Mouse (Mus musculus): ENCODE data around the gene Nf1. TPM values are rescaled to one million over a fixed set of nuclear protein-coding genes. Genes with fewer than 3 reads are reported as not detected.

Nf1 gene
- polyA plus RNA-seq, 1 experiment from 2014 or later, result 6.5 TPM

DNA sequence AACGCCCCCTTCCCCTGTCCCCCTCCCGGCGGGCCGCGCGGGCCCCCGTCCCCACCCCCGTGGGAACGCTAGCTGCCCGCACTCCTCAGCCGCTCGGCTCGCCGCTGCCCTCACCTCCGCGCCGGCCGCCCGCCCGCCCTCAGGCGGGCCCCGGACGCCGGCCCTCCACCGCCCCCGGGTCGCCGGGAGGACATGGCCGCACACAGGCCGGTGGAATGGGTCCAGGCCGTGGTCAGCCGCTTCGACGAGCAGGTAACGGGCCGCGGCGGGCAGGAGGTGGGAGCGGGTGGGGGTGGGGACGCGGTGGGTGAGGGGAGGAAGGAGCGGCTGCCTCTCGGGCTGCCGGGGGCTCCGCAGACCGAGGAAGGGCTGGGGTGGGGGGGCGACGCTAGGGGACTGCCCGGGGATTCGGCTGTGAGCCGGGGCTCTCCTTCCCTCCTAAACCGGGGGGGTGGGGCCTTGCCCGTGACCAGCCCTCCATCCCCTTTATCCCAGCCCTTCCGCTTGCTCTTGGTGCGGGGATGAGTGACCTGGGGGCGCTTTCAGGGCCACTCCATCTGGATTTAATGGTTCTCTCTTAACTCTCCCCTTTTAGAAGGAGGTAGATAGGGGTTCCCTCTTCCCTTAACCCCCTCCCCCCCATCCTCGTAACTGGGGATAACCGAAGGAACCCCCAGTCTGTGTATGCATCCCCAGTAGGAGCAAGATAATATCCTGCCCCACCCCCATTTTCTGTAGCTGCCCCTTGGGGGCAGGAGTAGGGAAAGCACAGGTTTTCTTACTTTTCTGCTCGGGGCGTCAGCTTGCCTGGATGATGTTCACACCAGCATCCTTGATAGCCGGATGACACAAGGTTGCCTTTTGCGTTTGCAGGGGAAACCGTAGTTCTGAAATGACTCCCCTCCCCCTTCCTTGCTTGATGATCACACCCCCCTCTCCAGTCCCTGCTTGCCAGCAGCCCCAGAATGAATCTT is 602 bp downstream of the Nf1 start:
- peaks cover 40% of the 10 kb centered on the region for H3K36me3 ChIP-seq
- H3K27me3 ChIP-seq (ENCODE audit: low read depth, poor library complexity, severe bottlenecking), result no peaks in the 10 kb centered on the region
- H3K9me3 ChIP-seq (replicated peaks), result no peaks in the 10 kb centered on the region
- WGBS, result 2% methylated on average over 52 of the region's 63 CpGs
- DNase-seq (ENCODE audit: low spot score), result peak; percentile 73
- peaks cover 18% of the 10 kb centered on the region for H3K4me1 ChIP-seq
- peak overlapping the region; percentile 96 for H3K4me3 ChIP-seq
- H3K27ac ChIP-seq, result peak overlapping the region; percentile 99

DNA sequence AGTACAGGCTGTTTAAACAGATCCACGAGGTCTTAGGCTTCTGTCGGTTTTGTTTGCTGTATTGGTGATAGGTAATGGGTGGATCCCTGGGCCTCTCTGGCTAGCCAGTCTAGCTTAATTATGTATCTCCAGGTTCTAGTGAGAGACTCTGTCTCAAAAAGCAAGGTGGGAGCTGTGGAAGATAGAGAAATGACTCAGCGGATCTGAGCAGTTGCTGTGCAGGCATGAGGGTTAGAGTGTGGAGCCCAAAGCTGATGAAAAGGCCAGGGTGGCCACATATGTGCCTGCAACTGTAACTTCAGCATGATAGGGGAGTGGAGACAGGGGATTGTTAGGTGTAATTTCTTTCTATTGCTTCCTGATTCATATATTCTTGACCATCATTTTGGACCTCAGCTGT is 17.5 kb downstream of the Nf1 start:
- Histone ChIP-seq H3K4me1 (no peaks in the 10 kb centered on the region), H3K9me3 (replicated peaks) (no peaks in the 10 kb centered on the region), H3K27ac (no peak overlapping the region), H3K4me3 (no peak overlapping the region), H3K36me3 (peaks cover 8% of the 10 kb centered on the region), H3K27me3 (ENCODE audit: low read depth, poor library complexity, severe bottlenecking) (no peaks in the 10 kb centered on the region)
- WGBS, result 84% methylated on average over 3 of the region's 3 CpGs
- no peak for DNase-seq (ENCODE audit: low spot score)

DNA sequence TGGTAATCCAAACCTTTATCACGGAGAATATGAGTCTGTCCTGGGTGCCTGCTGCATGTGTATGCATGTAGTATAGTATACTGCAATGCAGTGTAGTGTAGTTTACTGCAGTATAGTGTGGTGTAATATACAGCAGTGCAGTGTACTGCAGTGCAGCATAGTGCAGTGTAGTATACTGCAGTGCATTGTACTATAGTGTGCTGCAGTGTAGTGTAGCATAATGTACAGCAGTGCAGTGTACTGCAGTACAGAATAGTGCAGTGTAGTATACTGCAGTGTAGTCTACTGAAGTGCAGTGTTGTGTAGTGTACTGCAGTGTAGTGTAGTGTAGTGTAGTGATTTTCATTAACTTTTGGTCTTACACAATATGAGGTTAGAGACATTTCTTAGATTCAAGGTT is 17.9 kb downstream of the Nf1 start:
- H3K27ac ChIP-seq, result no peak overlapping the region
- no peaks in the 10 kb centered on the region for H3K27me3 ChIP-seq (ENCODE audit: low read depth, poor library complexity, severe bottlenecking)
- 98% methylated on average over 1 of the region's 1 CpGs for WGBS
- no peak overlapping the region for H3K4me3 ChIP-seq
- no peak for DNase-seq (ENCODE audit: low spot score)
- no peaks in the 10 kb centered on the region for H3K9me3 ChIP-seq (replicated peaks)
- H3K4me1 ChIP-seq, result no peaks in the 10 kb centered on the region
- peaks cover 8% of the 10 kb centered on the region for H3K36me3 ChIP-seq

DNA sequence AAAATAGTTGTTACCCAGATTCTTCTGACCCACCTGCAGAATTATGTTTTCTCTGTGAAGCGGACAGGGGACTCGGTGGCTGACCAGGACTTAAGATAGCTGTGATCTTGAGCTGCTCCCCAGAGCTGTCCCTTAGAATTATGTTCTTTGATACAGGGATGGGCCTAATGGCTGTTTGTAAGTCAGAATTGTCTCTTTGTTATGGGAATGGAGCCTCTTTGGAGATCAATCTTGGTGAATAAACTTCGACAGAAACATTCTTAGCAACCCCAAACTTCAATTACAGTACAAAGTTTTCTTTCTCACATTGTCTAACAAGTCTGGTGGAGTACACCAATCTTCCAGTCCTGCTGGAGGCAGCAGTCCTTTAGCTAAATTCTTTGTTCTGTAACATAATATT is 25.5 kb downstream of the Nf1 start:
- H3K4me3 ChIP-seq, result no peak overlapping the region
- H3K27ac ChIP-seq, result no peak overlapping the region
- WGBS, result 95% methylated on average over 3 of the region's 3 CpGs
- H3K4me1 ChIP-seq, result no peaks in the 10 kb centered on the region
- peaks cover 16% of the 10 kb centered on the region; the same call in 1 of the 2 replicates for H3K36me3 ChIP-seq
- H3K9me3 ChIP-seq (replicated peaks), result no peaks in the 10 kb centered on the region
- H3K27me3 ChIP-seq (ENCODE audit: low read depth, poor library complexity, severe bottlenecking), result no peaks in the 10 kb centered on the region
- DNase-seq (ENCODE audit: low spot score), result no peak

DNA sequence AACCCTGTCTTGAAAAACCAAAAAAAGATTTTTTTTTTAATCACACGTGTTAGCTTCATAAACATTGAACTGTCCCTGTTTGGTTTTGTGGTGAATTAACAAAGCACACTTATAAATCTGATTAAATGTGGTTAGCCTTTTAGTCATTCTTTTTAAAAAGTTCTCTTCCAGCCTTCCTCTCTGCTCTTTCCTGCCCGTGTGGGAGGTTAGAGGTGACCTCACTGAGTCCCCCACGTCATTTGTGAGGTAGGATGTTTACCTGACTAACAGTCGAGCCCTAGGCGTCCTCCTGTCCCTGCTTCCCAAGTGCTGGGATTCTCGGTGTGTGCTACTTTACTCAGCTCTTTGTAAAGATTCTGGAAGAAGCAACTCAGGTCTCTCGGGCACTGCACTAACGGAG is 26.8 kb downstream of the Nf1 start:
- Histone ChIP-seq H3K27ac (no peak overlapping the region), H3K9me3 (replicated peaks) (no peaks in the 10 kb centered on the region), H3K36me3 (peaks cover 14% of the 10 kb centered on the region), H3K4me1 (no peaks in the 10 kb centered on the region), H3K27me3 (ENCODE audit: low read depth, poor library complexity, severe bottlenecking) (no peaks in the 10 kb centered on the region), H3K4me3 (no peak overlapping the region)
- DNase-seq (ENCODE audit: low spot score), result no peak
- WGBS, result 53% methylated on average over 8 of the region's 8 CpGs

GRCm38 (mm10) chr11:79373031-79373430 is 33.5 kb downstream of the Nf1 start:
- no peaks in the 10 kb centered on the region for H3K4me1 ChIP-seq
- no peak overlapping the region for H3K27ac ChIP-seq
- H3K4me3 ChIP-seq, result no peak overlapping the region
- 92% methylated on average over 4 of the region's 4 CpGs for WGBS
- no peaks in the 10 kb centered on the region for H3K9me3 ChIP-seq (replicated peaks)
- DNase-seq (ENCODE audit: low spot score), result no peak
- H3K27me3 ChIP-seq (ENCODE audit: low read depth, poor library complexity, severe bottlenecking), result no peaks in the 10 kb centered on the region
- H3K36me3 ChIP-seq, result peaks cover 18% of the 10 kb centered on the region

GRCm38 (mm10) chr11:79398336-79398735 is 58.8 kb downstream of the Nf1 start:
- Histone ChIP-seq H3K4me3 (no peak overlapping the region), H3K27me3 (ENCODE audit: low read depth, poor library complexity, severe bottlenecking) (no peaks in the 10 kb centered on the region)
- 81% methylated on average over 3 of the region's 3 CpGs for WGBS

DNA sequence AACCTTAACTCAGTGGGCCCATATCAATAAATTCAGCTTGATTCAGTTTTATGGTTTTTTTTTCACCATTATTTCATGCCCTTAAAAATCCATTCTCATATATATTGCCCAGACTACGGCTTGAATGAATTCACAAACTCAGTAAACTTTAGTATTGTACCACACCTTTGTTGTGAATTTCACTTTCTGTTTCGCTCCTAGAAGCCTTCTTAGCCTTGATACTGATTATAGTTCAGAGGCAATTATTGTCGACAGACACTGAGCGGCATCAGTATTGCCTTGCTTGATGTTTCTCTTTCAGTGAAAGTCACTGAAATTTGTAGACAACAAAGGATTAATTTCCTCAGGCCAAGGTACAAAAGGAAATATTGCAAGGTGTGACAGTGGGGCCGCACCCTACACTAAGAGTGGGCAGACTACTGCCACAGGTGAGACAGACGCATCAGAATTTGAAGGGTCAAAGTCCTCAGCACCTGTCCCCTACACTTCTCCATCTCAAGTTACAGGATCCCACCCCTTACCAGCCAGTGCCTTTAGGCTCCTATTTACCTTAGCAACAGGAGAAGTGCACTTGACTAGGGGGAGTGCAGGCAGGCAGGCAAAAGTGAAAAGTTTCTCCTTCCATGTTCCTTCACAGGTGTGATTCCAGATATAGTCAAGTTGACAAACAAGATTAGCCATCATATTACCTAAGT is 64.3 kb downstream of the Nf1 start:
- no peak for DNase-seq (ENCODE audit: low spot score)
- Histone ChIP-seq H3K36me3 (peaks cover 72% of the 10 kb centered on the region), H3K4me3 (no peak overlapping the region), H3K4me1 (no peaks in the 10 kb centered on the region), H3K27ac (no peak overlapping the region), H3K9me3 (replicated peaks) (no peaks in the 10 kb centered on the region), H3K27me3 (ENCODE audit: low read depth, poor library complexity, severe bottlenecking) (no peaks in the 10 kb centered on the region)
- 93% methylated on average over 6 of the region's 6 CpGs for WGBS

More at GRCm38 (mm10) chr11:79398336-79398735, 58.8 kb downstream of the Nf1 start:
- Histone ChIP-seq H3K9me3 (replicated peaks) (no peaks in the 10 kb centered on the region), H3K4me1 (no peaks in the 10 kb centered on the region), H3K36me3 (peaks cover 72% of the 10 kb centered on the region), H3K27ac (no peak overlapping the region)
- peak; percentile 88 for DNase-seq (ENCODE audit: low spot score)

- no peaks in the 10 kb centered on the region for H3K4me1 ChIP-seq
- no peak for DNase-seq (ENCODE audit: low spot score)
- H3K9me3 ChIP-seq (replicated peaks), result no peaks in the 10 kb centered on the region
- H3K27ac ChIP-seq, result no peak overlapping the region
- no peaks in the 10 kb centered on the region for H3K27me3 ChIP-seq (ENCODE audit: low read depth, poor library complexity, severe bottlenecking)
- peaks cover 68% of the 10 kb centered on the region for H3K36me3 ChIP-seq
- no peak overlapping the region for H3K4me3 ChIP-seq
- WGBS, result 96% methylated on average over 7 of the region's 7 CpGs
These were observed 74.4 kb downstream of the Nf1 start for GRCm38 (mm10) chr11:79413761-79414513.

GRCm38 (mm10) chr11:79422496-79422895 is 83.0 kb downstream of the Nf1 start:
- no peaks in the 10 kb centered on the region for H3K4me1 ChIP-seq
- no peak overlapping the region for H3K27ac ChIP-seq
- DNase-seq (ENCODE audit: low spot score), result no peak
- H3K36me3 ChIP-seq, result peaks cover 45% of the 10 kb centered on the region
- 93% methylated on average over 5 of the region's 5 CpGs for WGBS
- no peak overlapping the region for H3K4me3 ChIP-seq
- H3K9me3 ChIP-seq (replicated peaks), result no peaks in the 10 kb centered on the region
- H3K27me3 ChIP-seq (ENCODE audit: low read depth, poor library complexity, severe bottlenecking), result no peaks in the 10 kb centered on the region

DNA sequence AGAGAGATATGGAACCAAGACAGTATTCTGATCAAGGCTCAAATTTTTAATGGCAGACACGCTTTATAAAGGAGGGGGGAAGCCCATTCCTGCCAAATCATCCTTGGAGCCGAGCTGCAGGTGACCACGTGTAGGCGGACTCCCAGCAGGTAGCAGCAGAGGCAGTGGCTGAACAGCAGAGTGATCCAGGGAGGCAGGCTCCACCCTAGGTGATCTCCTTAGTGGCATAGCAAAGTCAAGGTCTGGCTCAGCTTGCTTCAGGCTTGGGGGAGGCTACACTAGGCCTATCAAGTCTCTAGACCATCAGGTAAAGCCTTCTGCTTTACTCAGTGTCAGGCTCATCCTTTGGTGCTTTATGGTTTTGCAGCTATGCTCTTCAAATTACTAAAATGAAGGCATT is 87.1 kb downstream of the Nf1 start:
- WGBS, result 67% methylated on average over 4 of the region's 4 CpGs
- DNase-seq (ENCODE audit: low spot score), result no peak

GRCm38 (mm10) chr11:79427638-79428037 is 88.1 kb downstream of the Nf1 start:
- H3K27ac ChIP-seq, result no peak overlapping the region
- no peaks in the 10 kb centered on the region for H3K9me3 ChIP-seq (replicated peaks)
- no peaks in the 10 kb centered on the region for H3K4me1 ChIP-seq
- no peak for DNase-seq (ENCODE audit: low spot score)
- peaks cover 42% of the 10 kb centered on the region for H3K36me3 ChIP-seq
- no peak overlapping the region for H3K4me3 ChIP-seq
- H3K27me3 ChIP-seq (ENCODE audit: low read depth, poor library complexity, severe bottlenecking), result no peaks in the 10 kb centered on the region
- WGBS, result 2% methylated on average over 2 of the region's 2 CpGs

More for the DNA sequence above, 87.1 kb downstream of the Nf1 start:
- peaks cover 41% of the 10 kb centered on the region for H3K36me3 ChIP-seq
- no peaks in the 10 kb centered on the region for H3K27me3 ChIP-seq (ENCODE audit: low read depth, poor library complexity, severe bottlenecking)
- no peak overlapping the region for H3K27ac ChIP-seq
- no peaks in the 10 kb centered on the region for H3K4me1 ChIP-seq
- H3K4me3 ChIP-seq, result no peak overlapping the region
- H3K9me3 ChIP-seq (replicated peaks), result no peaks in the 10 kb centered on the region
